Mouse (Mus musculus): ENCODE measurements around the gene Wdr4. TPM values are rescaled to one million over a fixed set of nuclear protein-coding genes. Genes with fewer than 3 reads are reported as not detected.
"Not testable (repeated sequence)": the region's sequence is repeated elsewhere in the genome, so short reads cannot be mapped to it uniquely, and the experiment has no call there.

Wdr4 gene
- polyA plus RNA-seq, 1 experiment: 20.1 TPM

GRCm38 (mm10) chr17:31557124-31557880 is 37.5 kb upstream of the Wdr4 start:
- peak overlapping the region; percentile 35 for H3K4me3 ChIP-seq (replicated peaks; ENCODE audit: extremely low read depth, low read depth, low read length)
- 54% methylated on average over 11 of the region's 11 CpGs for WGBS
- H3K4me1 ChIP-seq (ENCODE audit: control insufficient read depth, insufficient read depth, low read length): no peaks in the 10 kb centered on the region
- DNase-seq: no peak
- no peak for TF ChIP-seq CTCF (IDR thresholded peaks at IDR 0.05; ENCODE audit: insufficient read depth, low read length)

DNA sequence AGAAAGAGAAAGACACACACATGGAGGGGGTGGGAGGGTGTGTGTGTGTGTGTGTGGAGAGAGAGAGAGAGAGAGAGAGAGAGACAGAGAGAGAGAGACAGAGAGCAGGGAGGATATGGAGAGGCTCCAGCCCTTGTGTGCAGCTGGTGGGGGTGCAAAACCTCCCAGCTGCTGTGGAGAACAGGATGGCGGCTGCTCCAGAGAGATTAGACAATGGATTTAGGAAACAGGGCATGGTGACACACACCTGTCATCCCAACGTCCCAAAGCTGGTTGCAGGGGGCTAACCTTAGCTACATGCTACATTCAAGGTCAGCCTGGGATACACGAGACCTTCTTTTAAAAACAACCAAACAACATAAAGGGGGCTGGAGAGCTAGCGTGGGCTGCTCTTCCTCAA is 36.5 kb upstream of the Wdr4 start:
- no peak overlapping the region for H3K4me3 ChIP-seq (replicated peaks; ENCODE audit: extremely low read depth, low read depth, low read length)
- H3K4me1 ChIP-seq (ENCODE audit: control insufficient read depth, insufficient read depth, low read length): no peaks in the 10 kb centered on the region
- no peak for DNase-seq
- WGBS: 66% methylated on average over 4 of the region's 4 CpGs
- TF ChIP-seq POLR2A (IDR thresholded peaks at IDR 0.05; ENCODE audit: borderline replicate concordance, extremely low read depth, low read depth, low read length): no peak

DNA sequence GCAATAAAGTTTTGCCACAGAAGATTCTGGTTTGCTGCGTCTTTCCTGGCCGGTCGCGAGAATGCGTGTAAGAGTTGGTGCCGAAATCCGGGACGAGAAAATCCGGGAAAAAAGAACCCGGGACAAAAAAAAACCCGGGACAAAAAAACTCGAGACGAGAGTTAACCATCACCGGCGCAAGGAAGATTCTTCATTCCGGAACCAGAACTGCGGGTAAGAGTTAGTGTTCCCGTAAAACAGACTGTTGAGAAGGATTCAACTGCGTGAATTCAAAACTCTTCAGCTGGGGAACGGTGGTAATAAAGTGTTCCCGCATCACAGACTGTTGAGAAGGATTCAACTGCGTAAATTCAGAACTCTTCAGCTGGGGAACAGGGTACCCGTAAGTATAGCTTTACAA is 32.8 kb upstream of the Wdr4 start:
- WGBS: 96% methylated on average over 23 of the region's 23 CpGs

GRCm38 (mm10) chr17:31549389-31549788 is 29.6 kb upstream of the Wdr4 start:
- no peak for DNase-seq
- TF ChIP-seq CTCF (IDR thresholded peaks at IDR 0.05; ENCODE audit: insufficient read depth, low read length) (no peak), POLR2A (IDR thresholded peaks at IDR 0.05; ENCODE audit: borderline replicate concordance, extremely low read depth, low read depth, low read length) (no peak)
- no peaks in the 10 kb centered on the region for H3K4me1 ChIP-seq (ENCODE audit: control insufficient read depth, insufficient read depth, low read length)
- 63% methylated on average over 8 of the region's 8 CpGs for WGBS
- H3K4me3 ChIP-seq (replicated peaks; ENCODE audit: extremely low read depth, low read depth, low read length): no peak overlapping the region

More for the DNA sequence above, 32.8 kb upstream of the Wdr4 start:
- not testable (repeated sequence) for H3K4me3 ChIP-seq (replicated peaks; ENCODE audit: extremely low read depth, low read depth, low read length); DNase-seq; H3K4me1 ChIP-seq (ENCODE audit: control insufficient read depth, insufficient read depth, low read length)

DNA sequence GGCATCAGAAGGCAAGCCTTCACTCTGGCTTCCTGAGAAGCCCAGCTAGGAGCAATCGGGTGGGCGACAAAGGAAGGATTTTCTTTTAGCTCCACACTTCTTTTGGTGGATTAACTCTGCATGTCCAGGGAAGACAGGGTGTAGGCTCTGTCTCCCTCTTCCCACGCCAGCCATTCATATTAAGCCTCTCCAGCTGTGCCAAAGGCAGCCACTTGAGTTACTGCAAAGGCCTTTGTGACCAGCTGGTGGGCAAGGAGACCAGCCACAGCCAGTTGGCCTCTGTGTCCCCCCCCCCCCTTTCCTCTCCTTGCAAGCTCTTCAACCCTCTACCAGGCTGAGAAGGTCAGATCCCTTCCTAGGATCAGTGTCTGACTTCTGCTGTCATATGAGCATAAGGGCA is 28.2 kb upstream of the Wdr4 start:
- 65% methylated on average over 3 of the region's 3 CpGs for WGBS
- DNase-seq: no peak
- TF ChIP-seq CTCF (IDR thresholded peaks at IDR 0.05; ENCODE audit: insufficient read depth, low read length): no peak
- no peak for TF ChIP-seq POLR2A (IDR thresholded peaks at IDR 0.05; ENCODE audit: borderline replicate concordance, extremely low read depth, low read depth, low read length)

GRCm38 (mm10) chr17:31546444-31547196 is 26.8 kb upstream of the Wdr4 start:
- TF ChIP-seq CTCF (IDR thresholded peaks at IDR 0.05; ENCODE audit: insufficient read depth, low read length): no peak
- TF ChIP-seq POLR2A (IDR thresholded peaks at IDR 0.05; ENCODE audit: borderline replicate concordance, extremely low read depth, low read depth, low read length): no peak
- 73% methylated on average over 9 of the region's 9 CpGs for WGBS
- Histone ChIP-seq H3K4me1 (ENCODE audit: control insufficient read depth, insufficient read depth, low read length) (no peaks in the 10 kb centered on the region), H3K4me3 (replicated peaks; ENCODE audit: extremely low read depth, low read depth, low read length) (no peak overlapping the region)
- DNase-seq: no peak

More for the DNA sequence above, 28.2 kb upstream of the Wdr4 start:
- Histone ChIP-seq H3K4me1 (ENCODE audit: control insufficient read depth, insufficient read depth, low read length) (no peaks in the 10 kb centered on the region), H3K4me3 (replicated peaks; ENCODE audit: extremely low read depth, low read depth, low read length) (no peak overlapping the region)

DNA sequence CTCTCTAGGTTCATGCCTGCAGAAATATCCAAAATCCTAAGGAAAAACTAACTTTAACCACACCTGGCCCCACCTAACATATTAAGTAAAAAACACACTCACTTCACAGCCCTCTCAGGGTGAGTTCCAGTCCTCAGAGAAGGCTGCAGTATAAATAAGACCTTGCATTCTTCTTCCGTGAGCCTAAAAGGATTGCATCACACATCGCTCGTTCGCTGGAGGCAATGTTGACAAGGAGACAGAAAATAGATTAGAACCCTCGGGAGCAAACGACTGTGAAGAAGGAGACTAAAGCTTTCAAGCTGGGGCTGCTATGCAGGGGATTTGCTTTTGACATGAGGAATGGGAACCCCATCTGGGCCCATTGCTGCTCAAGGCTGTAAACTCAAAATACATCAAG is 23.8 kb upstream of the Wdr4 start:
- DNase-seq: no peak
- no peaks in the 10 kb centered on the region for H3K4me1 ChIP-seq (ENCODE audit: control insufficient read depth, insufficient read depth, low read length)
- TF ChIP-seq POLR2A (IDR thresholded peaks at IDR 0.05; ENCODE audit: borderline replicate concordance, extremely low read depth, low read depth, low read length): no peak
- TF ChIP-seq CTCF (IDR thresholded peaks at IDR 0.05; ENCODE audit: insufficient read depth, low read length): no peak
- WGBS: 36% methylated on average over 6 of the region's 6 CpGs
- no peak overlapping the region for H3K4me3 ChIP-seq (replicated peaks; ENCODE audit: extremely low read depth, low read depth, low read length)

- DNase-seq: no peak
- 52% methylated on average over 6 of the region's 6 CpGs for WGBS
- TF ChIP-seq POLR2A (IDR thresholded peaks at IDR 0.05; ENCODE audit: borderline replicate concordance, extremely low read depth, low read depth, low read length) (no peak), CTCF (IDR thresholded peaks at IDR 0.05; ENCODE audit: insufficient read depth, low read length) (no peak)
- Histone ChIP-seq H3K4me3 (replicated peaks; ENCODE audit: extremely low read depth, low read depth, low read length) (no peak overlapping the region), H3K4me1 (ENCODE audit: control insufficient read depth, insufficient read depth, low read length) (no peaks in the 10 kb centered on the region; the same call in 1 of the 2 replicates)
Measured at GRCm38 (mm10) chr17:31541460-31541831, 21.7 kb upstream of the Wdr4 start.

GRCm38 (mm10) chr17:31540809-31541459 is 21.2 kb upstream of the Wdr4 start:
- WGBS: 60% methylated on average over 4 of the region's 4 CpGs
- Histone ChIP-seq H3K4me3 (replicated peaks; ENCODE audit: extremely low read depth, low read depth, low read length) (no peak overlapping the region), H3K4me1 (ENCODE audit: control insufficient read depth, insufficient read depth, low read length) (peaks cover 2% of the 10 kb centered on the region)
- no peak for DNase-seq
- TF ChIP-seq POLR2A (IDR thresholded peaks at IDR 0.05; ENCODE audit: borderline replicate concordance, extremely low read depth, low read depth, low read length) (no peak), CTCF (IDR thresholded peaks at IDR 0.05; ENCODE audit: insufficient read depth, low read length) (no peak)

DNA sequence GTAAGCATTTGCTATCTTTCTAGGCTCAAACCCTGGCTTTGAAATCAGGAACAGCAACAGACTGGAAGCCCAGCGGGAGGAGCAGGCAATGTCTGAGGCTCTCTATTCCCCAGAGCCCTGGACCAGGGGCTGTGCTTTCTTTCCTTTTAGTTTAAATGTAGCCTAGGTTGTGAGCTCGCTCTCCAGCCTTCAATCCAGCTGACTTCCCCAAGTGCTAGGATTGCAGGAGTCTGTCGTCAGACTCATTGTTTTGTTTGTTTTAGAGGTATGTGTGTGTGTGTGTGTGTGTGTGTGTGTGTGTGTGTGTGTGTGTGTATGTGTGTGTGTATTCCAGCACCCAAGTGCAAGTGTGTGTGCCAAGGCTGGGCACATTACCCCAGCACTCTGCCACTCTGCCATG is 20.3 kb upstream of the Wdr4 start:
- TF ChIP-seq POLR2A (IDR thresholded peaks at IDR 0.05; ENCODE audit: borderline replicate concordance, extremely low read depth, low read depth, low read length): no peak
- no peak for TF ChIP-seq CTCF (IDR thresholded peaks at IDR 0.05; ENCODE audit: insufficient read depth, low read length)
- WGBS: 43% methylated on average over 3 of the region's 3 CpGs
- DNase-seq: no peak
- H3K4me3 ChIP-seq (replicated peaks; ENCODE audit: extremely low read depth, low read depth, low read length): no peak overlapping the region
- peaks cover 9% of the 10 kb centered on the region for H3K4me1 ChIP-seq (ENCODE audit: control insufficient read depth, insufficient read depth, low read length)

Data from lung, adult 2 months (tissue).